Mouse (Mus musculus) lung, embryonic 16.5 days (tissue): Measurements from ENCODE around the gene Fgfr2. TPM values are rescaled to one million over a fixed set of nuclear protein-coding genes. Genes with fewer than 3 reads are reported as not detected.
A peak's percentile ranks its signal among the peaks of the same experiment; 100 is the strongest.

Source experiments
- ATAC-seq: fragments of 200-750 bp; cut with Nextera tagmentation; 2 replicates; pipeline ENCODE4 v1.8.0; 2017; ENCODE audit warnings: low read depth, mild to moderate bottlenecking, moderate library complexity
- H3K27ac ChIP-seq: fragments of 300-500 bp; sonication (generic); 2 replicates; pipeline ENCODE4 v1.5.1; 2014; ENCODE audit warnings: mild to moderate bottlenecking, control low read depth, low read length
- H3K27me3 ChIP-seq: fragments of 300-500 bp; sonication (generic); 2 replicates; pipeline ENCODE4 v1.6.1; 2014; ENCODE audit warnings: low read depth, low read length, mixed read lengths; ENCODE audit not compliant: control insufficient read depth, insufficient read depth
- H3K36me3 ChIP-seq: fragments of 300-500 bp; sonication (generic); 2 replicates; pipeline ENCODE4 v1.6.1; 2014; ENCODE audit warnings: low read length; ENCODE audit not compliant: control insufficient read depth, insufficient read depth
- H3K4me1 ChIP-seq: fragments of 300-500 bp; sonication (generic); replicated peaks from 2 replicates; pipeline ENCODE4 v1.6.1; 2014; ENCODE audit warnings: low read length, mixed read lengths; ENCODE audit not compliant: control insufficient read depth, insufficient read depth
- H3K4me2 ChIP-seq: fragments of 300-500 bp; sonication (generic); 2 replicates; pipeline ENCODE4 v1.6.1; 2014; ENCODE audit warnings: low read depth, low read length, control low read depth
- H3K4me3 ChIP-seq: fragments of 300-500 bp; sonication (generic); 2 replicates; pipeline ENCODE4 v1.5.1; 2014; ENCODE audit warnings: mild to moderate bottlenecking, low read length, control low read depth
- H3K9ac ChIP-seq: fragments of 300-500 bp; sonication (generic); 2 replicates; pipeline ENCODE4 v1.6.1; 2014; ENCODE audit warnings: low read length, control low read depth
- H3K9me3 ChIP-seq: fragments of 300-500 bp; sonication (generic); 2 replicates; pipeline ENCODE4 v1.6.1; 2016; ENCODE audit warnings: low read length; ENCODE audit not compliant: control insufficient read depth
- WGBS: fragments of 180-500 bp; shearing (Covaris S2); extraction: QIAGEN DNeasy Blood & Tissue Kit; methylation state at CpG from one replicate; pipeline ENCODE4 v1.1.7; 2014; 5-methylcytosine and 5-hydroxymethylcytosine counted together
- polyA plus RNA-seq: library from polyadenylated mRNA; unstranded; fragments of >200 nt; fragmentation: Nextera tagmentation; extraction: Ambion mirVana; gene quantifications from 2 replicates; pipeline ENCODE4 v1.2.1, GENCODE M21; 2015

Gene Fgfr2
- polyA plus RNA-seq, 1 experiment from 2014 or later: 175 TPM

DNA sequence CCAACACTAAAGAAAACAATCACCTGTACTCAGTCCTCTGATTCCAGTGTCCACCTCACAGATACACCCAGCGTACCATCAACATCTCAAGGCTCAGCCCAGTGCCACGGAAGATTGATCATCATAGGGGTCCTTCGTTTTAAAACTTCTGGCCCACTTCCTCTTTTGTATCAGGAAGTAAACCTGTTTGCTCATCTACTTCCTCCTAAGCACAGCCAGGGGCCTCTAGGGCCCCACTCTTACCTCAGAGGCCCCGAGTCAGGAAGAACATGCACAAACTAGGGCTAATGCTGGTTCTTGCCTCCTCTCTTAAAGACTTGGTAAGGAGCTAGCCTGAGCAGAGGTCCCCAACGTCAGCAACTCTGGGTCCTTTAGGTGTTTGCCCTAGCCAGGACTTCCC, 799.7 kb downstream of the Fgfr2 start:
- H3K9ac ChIP-seq: no peak overlapping the region
- no peaks in the 10 kb centered on the region for H3K36me3 ChIP-seq
- no peaks in the 10 kb centered on the region for H3K9me3 ChIP-seq
- no peak overlapping the region for H3K4me2 ChIP-seq
- no peak for ATAC-seq
- H3K4me1 ChIP-seq: peaks cover 19% of the 10 kb centered on the region
- no peak overlapping the region for H3K4me3 ChIP-seq
- peak overlapping the region; percentile 29; the same call in 1 of the 2 replicates for H3K27ac ChIP-seq
- no peaks in the 10 kb centered on the region for H3K27me3 ChIP-seq
- 60% methylated on average over 5 of the region's 5 CpGs for WGBS

DNA sequence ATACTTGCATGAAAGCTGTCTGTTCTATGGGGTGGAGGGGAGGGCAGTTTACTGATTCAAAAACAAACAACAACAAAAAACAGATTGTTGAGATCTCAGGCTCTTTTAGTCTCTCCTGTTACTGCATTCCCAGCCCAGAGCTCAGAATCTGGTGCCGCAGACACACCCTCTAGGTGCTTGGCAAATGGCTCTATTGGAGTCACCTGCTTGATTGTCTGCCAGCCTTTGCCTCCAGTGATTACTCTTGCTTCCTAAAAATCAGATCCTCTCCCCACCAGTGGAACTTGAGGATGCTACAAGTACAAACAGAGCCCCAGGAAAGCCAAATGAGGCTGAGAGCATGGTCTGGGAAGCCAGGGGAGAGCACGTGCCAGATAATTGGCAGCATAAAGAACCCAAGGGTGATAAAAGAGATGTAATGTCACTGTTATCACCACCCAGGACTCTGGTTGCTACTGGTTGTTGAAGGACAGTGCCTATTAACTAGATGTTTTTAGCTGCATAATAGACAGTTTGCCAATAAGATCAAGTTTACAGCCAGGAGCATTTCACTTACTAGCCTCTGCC, 801.7 kb downstream of the Fgfr2 start:
- Histone ChIP-seq H3K27me3 (no peaks in the 10 kb centered on the region), H3K9me3 (no peaks in the 10 kb centered on the region), H3K4me1 (peaks cover 24% of the 10 kb centered on the region), H3K27ac (no peak overlapping the region), H3K36me3 (no peaks in the 10 kb centered on the region), H3K4me3 (no peak overlapping the region), H3K4me2 (no peak overlapping the region), H3K9ac (no peak overlapping the region)
- ATAC-seq: no peak
- WGBS: 77% methylated on average over 2 of the region's 2 CpGs

DNA sequence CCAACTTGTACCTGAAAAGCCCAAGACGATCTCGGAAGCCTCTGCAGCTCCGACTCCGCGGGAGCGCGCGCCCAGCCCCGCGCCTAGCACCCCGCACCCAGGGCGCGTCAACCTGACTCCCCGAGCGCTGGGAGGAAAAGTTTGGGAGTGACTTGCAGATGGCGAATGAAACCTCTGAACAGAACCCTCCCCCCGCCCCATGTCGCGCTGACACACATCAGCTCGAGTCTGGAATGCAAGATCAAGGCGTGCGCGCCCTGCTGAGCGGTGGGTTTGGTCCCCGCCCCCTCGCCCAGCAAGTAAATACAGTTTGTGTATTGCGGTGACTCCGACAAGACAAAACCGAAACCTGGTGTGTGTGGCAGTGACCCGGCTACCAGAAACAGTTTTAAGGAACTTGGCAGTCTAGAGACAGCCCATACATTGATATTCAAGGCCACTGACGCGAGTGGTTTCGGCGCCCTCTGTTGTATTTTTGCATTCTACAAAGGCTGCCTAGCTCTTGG, 806.1 kb downstream of the Fgfr2 start, which contains the start of gene Chst15:
Chst15 (minus strand) TSS at position 193 of the 506 bp plus-strand sequence.
- Histone ChIP-seq H3K4me3 (peak within 1 kb of the TSS; percentile 84), H3K27me3 (no peaks in the 10 kb centered on the region), H3K36me3 (no peaks in the 10 kb centered on the region), H3K4me1 (peaks cover 26% of the 10 kb centered on the region), H3K9ac (peak within 1 kb of the TSS; percentile 93), H3K27ac (peak within 1 kb of the TSS; percentile 91), H3K9me3 (no peaks in the 10 kb centered on the region), H3K4me2 (peak within 1 kb of the TSS; percentile 75)
- WGBS: under 1% methylated on average over 34 of the region's 34 CpGs
- peak; percentile 66 for ATAC-seq

DNA sequence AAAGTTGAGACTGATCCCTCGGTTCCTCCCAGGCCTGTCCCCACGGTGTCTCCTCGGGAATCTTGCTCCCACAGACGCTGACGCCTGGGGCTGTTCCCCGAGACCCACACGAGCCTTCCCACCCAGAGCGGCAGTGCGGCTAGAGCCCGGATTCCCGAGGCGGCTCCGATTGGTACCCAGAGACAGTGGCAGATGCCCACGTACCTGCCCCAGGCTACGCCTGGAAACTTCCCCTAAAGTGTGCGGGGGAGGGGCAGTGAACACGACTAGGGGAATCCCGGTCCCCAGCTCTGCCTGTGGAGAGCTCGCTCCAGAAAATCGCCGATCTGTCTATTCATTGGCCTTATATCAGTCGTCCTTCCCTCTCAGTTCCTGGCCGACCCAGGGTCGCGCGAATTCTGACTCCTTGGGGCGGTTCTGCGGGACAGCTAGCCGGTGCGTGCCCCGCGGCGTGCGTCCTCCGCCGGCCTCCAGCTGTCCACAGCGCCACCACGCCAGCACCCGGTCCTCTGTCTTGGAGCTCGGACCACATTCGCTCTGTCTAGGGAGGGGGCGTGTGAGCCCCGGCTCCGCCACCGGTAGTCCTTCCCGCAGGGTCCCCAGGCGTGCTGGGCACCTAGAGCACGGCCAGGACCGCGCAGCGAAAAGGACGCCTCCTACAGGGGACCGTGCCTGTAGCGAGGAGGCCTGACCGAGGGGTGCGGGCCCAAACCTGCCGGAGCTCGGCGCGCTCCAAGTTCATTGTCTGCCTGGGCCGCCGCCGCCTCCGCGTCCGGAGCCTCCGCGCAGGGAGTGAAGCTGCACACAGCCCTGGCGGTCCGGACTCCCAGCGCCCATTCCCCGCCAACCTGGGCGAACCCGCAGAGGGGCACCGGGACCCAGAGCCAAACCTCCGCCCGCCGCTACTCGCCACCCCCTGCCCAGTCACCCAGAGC, 806.8 kb downstream of the Fgfr2 start:
- peak overlapping the region; percentile 93 for H3K9ac ChIP-seq
- H3K4me1 ChIP-seq: peaks cover 27% of the 10 kb centered on the region
- H3K27me3 ChIP-seq: no peaks in the 10 kb centered on the region
- no peaks in the 10 kb centered on the region for H3K36me3 ChIP-seq
- under 1% methylated on average over 69 of the region's 79 CpGs for WGBS
- ATAC-seq: peak; percentile 79
- peak overlapping the region; percentile 84 for H3K4me3 ChIP-seq
- no peaks in the 10 kb centered on the region for H3K9me3 ChIP-seq
- peak overlapping the region; percentile 75 for H3K4me2 ChIP-seq
- peak overlapping the region; percentile 91 for H3K27ac ChIP-seq

DNA sequence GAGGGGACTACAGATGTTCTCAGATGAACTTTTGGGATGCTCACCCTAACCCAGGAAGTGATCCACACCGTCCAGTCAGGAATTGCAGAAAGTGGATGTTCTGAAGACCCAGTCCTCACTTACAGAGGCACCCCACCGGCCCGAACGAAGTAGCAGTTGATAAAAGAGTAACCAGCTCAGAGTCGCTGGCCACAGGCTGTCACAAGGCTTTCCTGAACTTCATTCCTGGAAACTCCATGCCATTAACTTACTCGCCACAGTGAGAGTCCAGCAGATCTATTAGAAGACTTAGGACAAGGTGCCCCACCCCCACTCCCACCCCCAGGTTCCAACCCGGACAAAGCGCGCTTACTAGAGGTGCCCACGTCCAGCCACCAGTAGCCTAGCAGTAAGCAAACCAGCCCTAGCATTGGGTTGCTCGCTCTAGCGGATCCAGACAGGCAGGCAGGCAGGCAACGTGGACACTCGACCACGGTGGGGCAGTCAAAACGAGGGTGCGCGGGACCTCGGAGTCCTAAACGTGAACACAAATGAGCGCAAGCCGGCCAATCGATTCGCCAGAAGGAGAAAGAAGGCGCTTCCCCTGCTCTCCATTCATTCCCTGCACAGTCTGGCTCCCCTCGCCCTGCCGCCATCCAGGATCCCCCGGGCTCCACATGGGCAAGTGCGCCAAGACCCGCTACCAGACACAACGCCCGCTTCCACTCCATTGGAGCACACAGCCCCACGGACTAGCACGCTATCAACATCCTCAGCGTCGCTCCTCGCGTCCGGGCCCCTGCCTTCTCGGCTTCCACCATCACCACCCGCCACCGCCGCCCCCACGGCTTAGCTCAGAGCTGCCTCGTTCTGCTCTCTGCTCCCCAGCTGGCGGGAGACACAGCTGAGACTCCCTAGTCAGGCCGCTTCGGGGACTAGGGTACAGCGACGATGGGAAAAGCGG, 807.7 kb downstream of the Fgfr2 start:
- no peaks in the 10 kb centered on the region for H3K9me3 ChIP-seq
- no peaks in the 10 kb centered on the region for H3K27me3 ChIP-seq
- H3K9ac ChIP-seq: peak overlapping the region; percentile 93
- H3K27ac ChIP-seq: peak overlapping the region; percentile 91
- peak overlapping the region; percentile 84 for H3K4me3 ChIP-seq
- peak overlapping the region; percentile 75 for H3K4me2 ChIP-seq
- H3K4me1 ChIP-seq: peaks cover 29% of the 10 kb centered on the region
- under 1% methylated on average over 51 of the region's 51 CpGs for WGBS
- H3K36me3 ChIP-seq: no peaks in the 10 kb centered on the region
- peak; percentile 69 for ATAC-seq

DNA sequence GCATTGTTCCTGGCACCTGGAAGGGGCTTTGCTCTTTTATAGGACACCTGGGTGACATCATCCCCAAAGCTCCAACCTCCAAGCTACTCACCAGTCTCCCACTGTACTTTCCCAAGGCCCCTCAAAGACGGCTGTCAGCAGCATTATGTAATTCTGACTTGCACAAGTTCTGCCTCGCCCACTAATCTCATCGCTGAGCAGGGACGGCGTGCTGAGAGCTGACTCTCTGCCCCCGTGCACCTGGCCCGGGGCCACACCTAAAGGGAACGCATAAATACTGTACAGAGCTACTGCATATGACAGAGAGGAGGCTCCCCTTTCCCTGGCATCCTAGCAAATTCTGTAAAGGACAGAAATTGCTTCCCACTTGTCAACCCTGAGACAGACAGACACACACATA, 810.8 kb downstream of the Fgfr2 start:
- H3K4me3 ChIP-seq: no peak overlapping the region
- H3K4me1 ChIP-seq: peaks cover 49% of the 10 kb centered on the region
- no peak overlapping the region for H3K4me2 ChIP-seq
- ATAC-seq: no peak
- no peaks in the 10 kb centered on the region for H3K36me3 ChIP-seq
- no peak overlapping the region for H3K9ac ChIP-seq
- no peak overlapping the region for H3K27ac ChIP-seq
- 61% methylated on average over 8 of the region's 8 CpGs for WGBS
- no peaks in the 10 kb centered on the region for H3K27me3 ChIP-seq
- H3K9me3 ChIP-seq: no peaks in the 10 kb centered on the region

DNA sequence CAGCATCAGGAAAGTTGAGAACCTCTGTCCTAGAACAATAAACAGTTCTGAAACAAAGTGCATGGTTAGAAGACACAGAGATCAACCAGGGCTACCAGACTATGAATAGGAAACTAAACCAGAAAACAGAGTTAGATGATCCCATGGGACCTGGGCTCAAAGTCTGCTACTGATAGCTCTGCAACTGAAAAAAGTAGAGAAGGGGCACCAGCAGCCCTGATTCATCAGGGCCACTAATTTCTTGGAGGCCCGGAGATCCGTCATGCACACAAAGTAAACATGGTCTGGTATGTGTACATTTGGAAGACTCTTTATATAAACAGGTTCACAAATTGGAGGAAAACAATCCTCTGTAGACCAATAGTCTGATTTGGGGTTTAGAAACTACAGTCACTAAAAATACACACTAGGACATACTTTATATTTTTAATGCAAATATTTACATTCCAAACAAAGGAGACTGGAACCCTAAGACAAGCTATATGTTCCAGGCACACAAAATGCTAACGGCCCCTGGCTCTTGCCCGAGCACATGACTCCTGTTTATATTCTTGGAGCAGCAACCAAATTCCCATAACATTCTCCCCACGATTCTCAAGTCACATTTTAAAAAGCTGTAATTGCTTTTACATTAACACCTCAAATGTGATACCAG, 814.5 kb downstream of the Fgfr2 start:
- Histone ChIP-seq H3K4me2 (peak overlapping the region; percentile 19; the same call in 1 of the 2 replicates), H3K9me3 (no peaks in the 10 kb centered on the region), H3K9ac (no peak overlapping the region), H3K27ac (peak overlapping the region; percentile 90), H3K36me3 (no peaks in the 10 kb centered on the region), H3K4me1 (peaks cover 63% of the 10 kb centered on the region), H3K4me3 (no peak overlapping the region), H3K27me3 (no peaks in the 10 kb centered on the region)
- 11% methylated on average over 5 of the region's 5 CpGs for WGBS
- ATAC-seq: peak; percentile 83

DNA sequence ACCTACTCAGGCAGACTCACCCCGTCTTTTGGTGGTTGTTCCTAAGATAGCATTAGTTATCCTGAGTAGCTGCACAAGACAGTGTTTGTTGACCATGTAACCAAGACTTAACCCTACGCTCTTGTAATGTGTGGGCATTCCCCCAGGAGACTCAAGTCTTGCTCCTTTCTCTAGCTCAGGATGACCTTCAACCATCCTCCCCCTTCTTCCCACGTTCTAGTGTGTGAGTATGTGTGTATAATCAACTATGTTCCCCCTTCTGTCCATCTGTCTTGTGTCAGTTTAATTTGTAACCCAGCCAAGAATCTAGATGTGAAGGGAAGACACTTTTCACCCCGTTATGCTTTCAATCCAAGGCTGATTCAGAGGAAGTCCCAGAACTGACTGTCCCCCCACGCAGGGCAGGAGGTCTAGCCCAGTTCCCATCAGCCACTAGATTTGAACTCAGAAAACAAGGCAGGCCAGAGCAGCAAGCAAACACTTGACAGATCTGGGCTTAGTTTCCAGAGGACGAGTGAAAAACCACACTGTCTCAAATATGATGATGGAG, 815.4 kb downstream of the Fgfr2 start:
- Histone ChIP-seq H3K9ac (no peak overlapping the region), H3K4me3 (no peak overlapping the region), H3K4me2 (no peak overlapping the region), H3K4me1 (peaks cover 68% of the 10 kb centered on the region), H3K27ac (peak overlapping the region; percentile 84), H3K27me3 (no peaks in the 10 kb centered on the region), H3K9me3 (no peaks in the 10 kb centered on the region), H3K36me3 (no peaks in the 10 kb centered on the region)
- peak; percentile 43 for ATAC-seq
- 34% methylated on average over 6 of the region's 6 CpGs for WGBS
